Mouse (Mus musculus): Measurements from ENCODE around the gene Tpp2. TPM values are rescaled to one million over a fixed set of nuclear protein-coding genes. Genes with fewer than 3 reads are reported as not detected.
"Not testable (repeated sequence)": the region's sequence is repeated elsewhere in the genome, so short reads cannot be mapped to it uniquely, and the experiment has no call there.

Tpp2 gene
- polyA plus RNA-seq, 1 experiment: 80.4 TPM

DNA sequence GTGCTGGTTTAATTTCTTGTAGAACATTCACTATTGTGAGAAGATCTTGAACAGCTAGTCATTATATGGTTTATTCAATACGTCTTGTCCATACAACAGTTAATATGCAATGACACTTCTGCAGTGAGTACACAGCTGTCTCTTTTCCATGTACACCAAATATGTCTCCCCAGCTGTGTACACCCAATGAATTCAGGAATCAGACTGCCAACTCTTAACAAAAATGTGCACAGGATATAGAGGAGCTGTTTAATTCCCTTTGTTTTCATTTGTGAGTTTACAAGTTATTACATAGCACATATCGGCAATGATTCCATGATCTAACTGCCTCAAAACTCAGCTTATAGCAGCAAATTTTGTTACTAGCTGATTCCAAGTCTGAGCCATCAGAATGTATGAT is 71.1 kb downstream of the Tpp2 start:
- Histone ChIP-seq H3K4me1 (ENCODE audit: control insufficient read depth, insufficient read depth, low read length) (no peaks in the 10 kb centered on the region), H3K4me3 (ENCODE audit: insufficient read depth, low read length) (no peak overlapping the region), H3K27ac (ENCODE audit: insufficient read depth, low read length) (no peak overlapping the region)
- TF ChIP-seq POLR2A (IDR thresholded peaks at IDR 0.05; ENCODE audit: low read depth, low read length): no peak
- no peak for TF ChIP-seq CTCF (IDR thresholded peaks at IDR 0.05; ENCODE audit: borderline replicate concordance, insufficient read depth, low read length)

DNA sequence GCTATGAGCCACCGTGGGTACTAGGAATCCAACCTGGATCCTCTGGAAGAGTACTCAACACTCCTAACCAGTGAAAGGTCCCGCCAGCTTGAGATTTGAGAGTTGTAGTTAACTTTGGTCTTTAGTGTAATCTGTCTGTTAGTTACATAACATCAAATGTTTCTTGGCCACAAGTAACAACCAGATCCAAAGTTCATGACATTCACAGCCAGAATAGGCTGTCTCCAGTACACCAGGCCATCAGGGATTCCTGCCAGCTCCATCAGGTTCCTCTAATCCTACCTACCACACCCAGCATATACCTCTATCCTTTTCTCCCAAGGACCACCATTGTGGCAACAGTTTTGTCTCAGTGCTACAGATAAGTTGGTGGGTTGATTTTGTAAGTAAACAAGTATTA is 82.1 kb downstream of the Tpp2 start:
- Histone ChIP-seq H3K27ac (ENCODE audit: insufficient read depth, low read length) (no peak overlapping the region), H3K4me1 (ENCODE audit: control insufficient read depth, insufficient read depth, low read length) (no peaks in the 10 kb centered on the region), H3K4me3 (ENCODE audit: insufficient read depth, low read length) (no peak overlapping the region)
- TF ChIP-seq CTCF (IDR thresholded peaks at IDR 0.05; ENCODE audit: borderline replicate concordance, insufficient read depth, low read length): no peak
- TF ChIP-seq POLR2A (IDR thresholded peaks at IDR 0.05; ENCODE audit: low read depth, low read length): no peak

DNA sequence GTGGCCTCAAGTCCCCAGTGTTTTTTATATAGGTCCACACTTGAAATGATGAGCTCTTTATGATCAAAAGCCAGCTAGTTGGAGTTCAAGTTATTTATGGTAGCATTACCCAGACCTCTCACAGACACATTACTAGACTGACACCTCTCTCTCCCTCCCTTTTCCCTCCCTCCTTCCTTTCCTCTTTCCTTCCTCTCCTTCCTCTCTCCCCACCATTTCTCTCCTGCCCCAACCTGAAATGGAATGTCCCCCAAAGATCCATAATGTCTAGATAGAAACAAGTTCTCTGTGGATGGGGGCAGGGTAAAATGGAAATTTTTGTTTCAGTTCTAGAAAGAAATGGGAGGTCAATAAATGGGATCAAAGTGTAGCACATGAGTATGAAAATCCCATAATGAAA is 86.5 kb downstream of the Tpp2 start, which contains the start of gene Mettl21c:
Gene Mettl21c, minus strand, starts transcription at position 101 of the 400 bp plus-strand sequence.
- TF ChIP-seq POLR2A (IDR thresholded peaks at IDR 0.05; ENCODE audit: low read depth, low read length) (no peak), CTCF (IDR thresholded peaks at IDR 0.05; ENCODE audit: borderline replicate concordance, insufficient read depth, low read length) (no peak)

DNA sequence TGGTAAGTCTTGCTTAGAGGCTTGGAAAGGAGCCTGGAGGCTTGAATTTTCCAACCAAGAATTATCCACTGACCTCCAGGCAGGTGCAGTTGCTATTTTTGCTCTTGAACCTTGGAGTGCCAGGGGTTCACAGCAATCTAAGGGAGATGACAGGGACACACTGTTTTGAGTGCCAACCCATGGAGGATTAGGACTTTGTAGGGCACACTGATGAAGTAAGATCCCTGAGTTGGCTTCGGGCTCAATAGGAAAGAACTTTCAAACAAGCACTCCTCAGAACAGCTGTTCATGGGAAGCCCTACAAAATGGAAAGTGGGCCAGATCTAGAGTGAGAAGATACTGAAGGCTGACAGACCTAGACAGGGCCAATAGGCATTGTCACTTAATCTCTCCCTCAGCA is 89.2 kb downstream of the Tpp2 start:
- TF ChIP-seq CTCF (IDR thresholded peaks at IDR 0.05; ENCODE audit: borderline replicate concordance, insufficient read depth, low read length) (no peak), POLR2A (IDR thresholded peaks at IDR 0.05; ENCODE audit: low read depth, low read length) (no peak)
- Histone ChIP-seq H3K4me1 (ENCODE audit: control insufficient read depth, insufficient read depth, low read length) (no peaks in the 10 kb centered on the region), H3K27ac (ENCODE audit: insufficient read depth, low read length) (no peak overlapping the region), H3K4me3 (ENCODE audit: insufficient read depth, low read length) (no peak overlapping the region)

More for the DNA sequence above, 86.5 kb downstream of the Tpp2 start, which contains the start of gene Mettl21c:
- H3K27ac ChIP-seq (ENCODE audit: insufficient read depth, low read length): no peak within 1 kb of the TSS
- H3K4me1 ChIP-seq (ENCODE audit: control insufficient read depth, insufficient read depth, low read length): no peaks in the 10 kb centered on the region
- no peak within 1 kb of the TSS for H3K4me3 ChIP-seq (ENCODE audit: insufficient read depth, low read length)

DNA sequence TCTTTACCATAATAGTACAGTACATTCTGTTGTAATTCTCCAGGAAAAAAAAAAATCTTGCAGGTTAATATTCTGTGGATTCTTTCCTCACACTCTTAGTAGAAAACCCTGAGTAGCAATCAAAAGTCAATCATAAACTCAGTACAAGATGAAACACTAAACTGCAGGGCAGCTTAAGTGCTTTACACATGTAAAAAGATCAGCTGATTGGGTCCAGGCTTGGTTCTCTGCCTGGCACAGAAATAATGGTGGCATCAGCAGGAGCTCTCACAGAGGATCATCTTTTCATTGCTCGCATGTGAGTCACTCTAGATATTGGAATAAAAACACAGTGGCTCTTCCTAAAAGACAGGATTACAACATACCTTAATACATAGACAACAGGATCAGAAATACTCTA is 94.2 kb downstream of the Tpp2 start:
- H3K4me1 ChIP-seq (ENCODE audit: control insufficient read depth, insufficient read depth, low read length): no peaks in the 10 kb centered on the region
- no peak overlapping the region for H3K4me3 ChIP-seq (ENCODE audit: insufficient read depth, low read length)
- no peak overlapping the region for H3K27ac ChIP-seq (ENCODE audit: insufficient read depth, low read length)
- TF ChIP-seq CTCF (IDR thresholded peaks at IDR 0.05; ENCODE audit: borderline replicate concordance, insufficient read depth, low read length) (no peak), POLR2A (IDR thresholded peaks at IDR 0.05; ENCODE audit: low read depth, low read length) (no peak)

DNA sequence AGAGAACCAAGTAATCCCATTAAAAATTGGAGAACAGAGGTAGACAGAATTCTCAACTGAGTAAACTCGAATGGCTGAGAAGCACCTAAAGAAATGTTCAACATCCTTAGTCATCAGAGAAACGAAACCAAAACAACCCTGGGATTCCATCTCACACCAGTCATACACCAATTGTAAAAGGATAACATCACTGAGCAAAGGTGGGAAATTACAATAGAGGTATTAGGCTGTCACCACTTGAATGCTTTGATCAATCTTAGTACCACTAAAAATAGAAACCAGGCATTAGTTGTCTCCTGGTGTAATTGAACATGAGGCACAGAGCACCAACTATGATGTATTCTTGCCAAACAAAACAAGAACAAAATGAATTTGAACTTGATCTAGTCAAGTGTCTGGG is 98.8 kb downstream of the Tpp2 start:
- no peak overlapping the region for H3K4me3 ChIP-seq (ENCODE audit: insufficient read depth, low read length)
- no peak overlapping the region for H3K27ac ChIP-seq (ENCODE audit: insufficient read depth, low read length)
- no peaks in the 10 kb centered on the region for H3K4me1 ChIP-seq (ENCODE audit: control insufficient read depth, insufficient read depth, low read length)
- TF ChIP-seq CTCF (IDR thresholded peaks at IDR 0.05; ENCODE audit: borderline replicate concordance, insufficient read depth, low read length): no peak
- no peak for TF ChIP-seq POLR2A (IDR thresholded peaks at IDR 0.05; ENCODE audit: low read depth, low read length)

DNA sequence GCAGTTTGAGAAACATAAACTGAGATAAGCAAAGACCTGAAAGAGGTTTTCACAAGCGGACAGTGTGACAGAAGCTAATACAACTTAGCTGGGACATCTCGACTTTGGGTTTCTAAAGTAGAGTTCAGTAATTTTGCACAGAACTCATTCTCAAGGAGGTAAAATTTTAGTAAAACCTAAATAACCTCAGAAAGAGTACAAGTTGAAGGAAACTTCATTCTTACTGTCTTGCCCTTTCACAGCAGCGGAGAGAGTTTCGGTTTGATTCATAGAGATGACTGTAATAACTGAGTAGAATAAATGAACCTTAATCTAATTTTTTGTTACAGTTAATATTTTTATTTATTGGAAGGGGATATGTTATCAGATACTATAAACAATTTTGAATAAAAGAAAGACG is 99.5 kb downstream of the Tpp2 start:
- Histone ChIP-seq H3K4me1 (ENCODE audit: control insufficient read depth, insufficient read depth, low read length) (no peaks in the 10 kb centered on the region), H3K4me3 (ENCODE audit: insufficient read depth, low read length) (no peak overlapping the region), H3K27ac (ENCODE audit: insufficient read depth, low read length) (no peak overlapping the region)
- TF ChIP-seq POLR2A (IDR thresholded peaks at IDR 0.05; ENCODE audit: low read depth, low read length): no peak
- TF ChIP-seq CTCF (IDR thresholded peaks at IDR 0.05; ENCODE audit: borderline replicate concordance, insufficient read depth, low read length): no peak

DNA sequence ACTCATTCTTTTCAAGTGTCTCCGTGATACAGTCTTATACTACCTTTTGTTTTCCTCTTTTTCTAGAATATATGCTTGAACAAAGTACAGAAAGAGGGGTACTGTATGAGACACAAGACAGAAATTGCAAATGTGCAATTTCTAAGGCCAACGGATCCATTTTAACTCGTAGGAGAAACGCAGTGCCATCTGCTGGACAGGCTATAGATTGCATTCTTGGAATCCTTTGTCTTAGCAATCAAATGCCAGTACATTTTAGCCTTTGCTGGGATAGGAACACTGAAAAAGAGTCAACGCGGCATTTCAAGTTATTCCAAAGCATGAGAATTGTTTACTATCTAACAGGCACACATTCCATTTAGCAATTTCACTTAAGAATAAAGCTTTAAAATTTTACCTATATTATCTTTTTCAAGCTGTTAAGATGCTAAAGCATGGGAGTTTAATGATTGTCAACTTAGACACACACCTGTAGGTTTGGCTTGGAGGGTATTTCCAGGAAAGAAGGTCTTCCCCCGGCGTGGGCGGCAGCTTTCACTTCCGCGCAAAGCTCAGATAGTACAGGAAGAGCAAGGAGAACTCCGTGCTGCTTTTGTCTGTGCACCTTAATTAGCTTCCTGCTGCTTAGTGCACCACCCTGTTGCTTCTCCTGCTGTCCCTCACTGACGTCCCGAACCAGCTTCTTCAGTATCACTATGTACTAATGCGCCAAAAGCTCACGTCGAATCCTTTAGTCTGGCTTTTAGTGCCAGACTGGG is 108.5 kb downstream of the Tpp2 start:
- H3K4me3 ChIP-seq (ENCODE audit: insufficient read depth, low read length): peak overlapping the region; percentile 35
- H3K27ac ChIP-seq (ENCODE audit: insufficient read depth, low read length): no peak overlapping the region
- H3K4me1 ChIP-seq (ENCODE audit: control insufficient read depth, insufficient read depth, low read length): no peaks in the 10 kb centered on the region
- TF ChIP-seq CTCF (IDR thresholded peaks at IDR 0.05; ENCODE audit: borderline replicate concordance, insufficient read depth, low read length): no peak; the same call in 1 of the 2 replicates
- TF ChIP-seq POLR2A (IDR thresholded peaks at IDR 0.05; ENCODE audit: low read depth, low read length): no peak

DNA sequence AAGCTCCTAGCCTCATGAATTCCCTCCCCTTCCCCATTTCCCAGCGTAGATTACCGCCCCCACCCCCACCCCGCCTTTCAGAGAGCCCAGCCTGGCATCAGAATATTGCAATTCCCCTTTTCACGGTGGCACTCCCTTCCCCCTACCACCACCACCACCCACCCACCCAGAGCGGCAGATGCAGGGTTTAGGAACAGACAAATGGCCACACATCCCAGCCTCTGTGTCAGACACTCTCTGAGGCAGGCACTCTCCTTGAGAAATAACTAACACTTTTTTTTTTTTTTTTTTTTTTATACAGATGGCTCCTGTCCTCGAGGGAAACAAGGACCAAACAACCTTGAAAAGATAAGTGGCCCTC is 109.1 kb downstream of the Tpp2 start:
- no peak overlapping the region for H3K27ac ChIP-seq (ENCODE audit: insufficient read depth, low read length)
- peak overlapping the region; percentile 35 for H3K4me3 ChIP-seq (ENCODE audit: insufficient read depth, low read length)
- no peaks in the 10 kb centered on the region for H3K4me1 ChIP-seq (ENCODE audit: control insufficient read depth, insufficient read depth, low read length)
- no peak for TF ChIP-seq POLR2A (IDR thresholded peaks at IDR 0.05; ENCODE audit: low read depth, low read length)
- no peak for TF ChIP-seq CTCF (IDR thresholded peaks at IDR 0.05; ENCODE audit: borderline replicate concordance, insufficient read depth, low read length)

DNA sequence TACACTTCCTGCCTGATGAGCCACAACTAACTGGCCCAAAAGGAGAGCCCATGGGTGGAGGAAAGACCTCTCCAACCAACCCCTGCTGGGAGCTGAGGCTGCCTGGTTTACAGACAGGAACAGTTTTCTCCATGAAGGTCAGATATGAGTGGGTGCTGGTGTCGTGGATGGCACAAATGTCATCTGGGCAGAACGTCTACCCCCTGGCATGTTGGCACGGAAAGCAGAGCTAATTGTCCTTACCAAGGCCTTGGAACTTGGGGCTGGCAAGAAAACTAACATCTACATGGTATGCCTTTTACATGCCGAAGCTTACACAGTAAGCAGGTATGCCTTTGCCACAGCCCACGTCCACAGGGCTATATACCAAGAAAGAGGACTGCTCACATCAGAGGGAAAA is 112.2 kb downstream of the Tpp2 start:
- H3K27ac ChIP-seq (ENCODE audit: insufficient read depth, low read length); H3K4me3 ChIP-seq (ENCODE audit: insufficient read depth, low read length); H3K4me1 ChIP-seq (ENCODE audit: control insufficient read depth, insufficient read depth, low read length): not testable (repeated sequence)

All from embryonic fibroblast, embryonic 13.5 days (primary cell).